Mouse (Mus musculus) kidney, postnatal 14 days (tissue): ENCODE measurements around the gene Arhgef2.

ENCODE experiments used
- DNase-seq: peaks from one replicate; pipeline ENCODE4 v3.0.0; 2022; ENCODE audit warnings: mixed read lengths

Arhgef2 gene

DNA sequence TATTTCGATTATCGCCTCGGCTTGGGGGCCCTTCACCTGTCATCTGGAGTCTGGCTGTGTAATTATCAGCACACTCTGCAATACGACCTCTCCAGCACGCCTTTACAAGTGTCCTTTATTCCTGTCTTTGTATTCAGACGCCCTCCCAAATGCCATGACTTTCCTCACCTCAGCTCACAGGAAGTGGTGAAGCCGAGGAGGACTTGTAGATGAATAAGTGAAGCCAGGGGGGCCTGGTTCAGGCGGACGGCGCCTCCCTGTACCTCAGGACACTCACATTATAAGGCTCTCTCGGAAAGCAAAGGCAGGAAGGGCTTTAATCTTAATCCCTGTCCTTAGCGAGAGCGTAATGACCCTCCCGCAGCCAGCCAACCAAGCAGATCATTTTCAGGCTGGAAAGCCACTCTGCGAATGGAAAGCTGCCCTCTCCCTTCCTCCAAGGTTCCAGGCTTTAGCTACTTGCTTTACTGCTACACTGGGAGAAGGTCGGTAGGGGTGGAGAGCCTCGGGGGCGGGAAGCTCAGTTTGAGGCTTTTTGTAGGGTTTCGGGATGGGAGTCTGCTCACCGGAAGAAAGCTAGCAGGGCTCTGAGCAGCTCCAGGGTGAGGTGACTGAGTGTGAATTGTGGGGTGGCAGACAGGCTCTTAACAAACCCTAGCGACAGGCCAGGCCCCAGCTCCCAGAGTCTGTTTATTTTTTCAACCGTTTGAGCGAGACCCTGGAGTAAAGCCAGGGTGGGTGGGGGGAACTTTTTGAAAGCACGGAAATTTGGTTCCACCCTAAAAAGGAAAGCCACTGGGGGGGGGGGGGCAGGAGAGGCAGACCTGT, 16.6 kb downstream of the Arhgef2 start:
- peak; percentile 78 for DNase-seq

DNA sequence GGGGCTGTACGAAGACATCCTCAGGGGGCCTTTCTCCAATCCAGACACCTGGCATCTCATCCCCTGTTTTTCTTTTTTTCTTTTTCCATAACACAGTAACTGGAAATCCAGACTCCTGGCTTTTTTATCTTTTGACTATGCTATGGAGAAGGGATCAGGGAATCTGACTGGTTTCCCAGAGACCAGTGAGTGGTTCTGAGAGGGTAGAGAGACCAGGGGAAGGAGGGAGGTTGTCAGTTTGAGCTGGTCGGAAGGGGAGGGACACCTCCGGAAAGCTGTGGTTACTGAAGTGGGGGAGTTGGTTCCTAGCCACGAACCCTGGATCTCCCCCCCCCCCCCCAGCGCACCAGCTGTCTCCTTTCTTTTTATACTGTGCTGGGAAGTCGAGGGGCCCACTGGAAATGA, 17.2 kb downstream of the Arhgef2 start:
- DNase-seq, result peak; percentile 60

DNA sequence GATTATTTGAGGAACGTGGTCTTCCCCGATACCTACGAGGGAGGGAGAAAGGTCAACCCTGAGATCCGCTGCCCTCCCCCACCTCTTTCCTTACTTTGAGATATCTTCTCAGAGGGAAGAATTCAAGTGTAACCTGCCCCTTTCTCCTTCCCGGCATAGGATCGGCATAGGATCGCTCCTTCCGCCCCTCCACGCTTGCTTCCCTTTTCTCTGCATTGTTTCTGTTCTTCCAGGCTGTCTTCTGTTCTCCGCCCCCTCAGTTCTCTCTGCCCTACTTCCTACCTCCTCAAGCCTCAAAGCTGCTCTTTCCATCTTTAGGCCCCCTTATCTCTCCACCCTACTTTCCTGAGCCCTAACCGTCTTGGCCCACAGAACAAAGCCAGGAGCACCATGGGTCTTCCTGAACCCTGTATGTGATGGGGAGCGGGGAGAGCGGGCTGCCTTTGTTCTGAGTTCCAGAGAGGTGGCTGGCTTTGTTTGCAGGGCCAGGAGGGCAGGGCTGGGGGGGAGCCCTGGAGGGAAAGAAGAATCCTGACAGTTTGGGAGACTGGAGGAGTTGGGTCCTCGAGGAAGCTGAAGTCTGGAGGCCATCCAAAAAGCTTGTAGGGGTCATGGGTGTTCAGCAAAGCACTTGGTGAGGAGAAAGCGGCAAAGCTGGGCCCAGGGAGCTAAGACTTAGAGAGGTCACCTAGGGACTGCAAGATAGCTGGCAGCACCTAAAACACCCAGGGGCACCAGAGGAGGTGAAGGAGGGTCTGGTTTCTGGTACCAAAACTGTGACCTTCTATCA, 17.8 kb downstream of the Arhgef2 start:
- peak; percentile 55 for DNase-seq

DNA sequence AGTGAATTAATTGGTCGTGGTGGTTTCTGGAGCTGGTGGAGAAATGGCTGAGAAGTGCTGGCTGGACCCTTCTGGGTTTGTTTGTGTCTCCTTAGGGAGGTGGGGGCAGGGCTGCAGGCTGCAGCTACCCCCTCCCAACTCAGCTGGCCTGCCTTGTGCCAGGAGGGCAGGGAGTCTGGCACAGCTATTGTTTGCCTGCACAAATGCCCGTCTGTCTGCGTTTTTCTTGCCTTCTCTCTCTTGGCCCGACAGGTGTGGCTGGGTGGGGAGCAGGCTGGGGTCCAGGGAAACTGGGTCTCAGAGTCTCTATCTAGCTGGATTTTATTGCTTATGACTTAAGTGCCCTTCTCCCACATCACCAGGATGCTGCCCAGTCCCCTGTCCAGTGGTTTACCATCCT, 18.6 kb downstream of the Arhgef2 start:
- DNase-seq, result no peak

DNA sequence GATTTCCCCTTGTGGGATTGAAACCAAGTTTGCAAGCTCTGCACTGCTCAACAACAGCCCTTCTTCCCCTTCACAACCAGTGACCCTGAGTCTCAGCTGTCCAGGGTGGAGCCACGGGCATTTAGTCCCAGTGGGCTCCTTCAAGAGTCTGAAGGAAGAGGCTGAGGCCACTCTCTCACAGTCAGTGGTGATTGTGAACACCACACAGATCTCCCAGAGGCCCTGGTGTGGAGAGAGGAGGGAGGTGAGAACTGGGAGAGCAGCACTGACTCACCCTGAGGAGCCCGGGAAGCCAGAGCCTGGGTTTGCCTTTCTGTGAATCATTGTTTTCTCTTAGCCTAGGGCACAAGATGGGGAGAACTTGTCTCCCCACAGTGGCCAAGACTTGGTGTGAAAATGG, 19.2 kb downstream of the Arhgef2 start:
- DNase-seq, result no peak

DNA sequence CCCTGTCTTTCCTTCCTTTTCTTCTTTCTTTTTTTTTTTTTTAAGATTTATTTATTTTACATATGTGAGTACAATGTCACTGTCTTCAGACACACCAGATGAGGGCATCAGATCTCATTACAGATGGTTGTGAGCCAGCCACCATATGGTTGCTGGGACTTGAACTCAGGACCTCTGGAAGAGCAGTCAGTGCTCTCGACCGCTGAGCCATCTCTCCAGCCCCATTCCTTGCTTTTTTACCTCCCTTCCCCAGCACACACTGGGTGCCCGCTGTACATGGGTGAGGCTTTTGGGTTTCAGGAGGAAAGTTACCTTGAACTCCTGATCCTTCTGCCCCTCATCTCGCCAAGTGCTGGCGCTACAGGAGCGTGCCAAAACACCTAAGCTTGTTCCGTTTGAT, 19.8 kb downstream of the Arhgef2 start:
- no peak for DNase-seq

DNA sequence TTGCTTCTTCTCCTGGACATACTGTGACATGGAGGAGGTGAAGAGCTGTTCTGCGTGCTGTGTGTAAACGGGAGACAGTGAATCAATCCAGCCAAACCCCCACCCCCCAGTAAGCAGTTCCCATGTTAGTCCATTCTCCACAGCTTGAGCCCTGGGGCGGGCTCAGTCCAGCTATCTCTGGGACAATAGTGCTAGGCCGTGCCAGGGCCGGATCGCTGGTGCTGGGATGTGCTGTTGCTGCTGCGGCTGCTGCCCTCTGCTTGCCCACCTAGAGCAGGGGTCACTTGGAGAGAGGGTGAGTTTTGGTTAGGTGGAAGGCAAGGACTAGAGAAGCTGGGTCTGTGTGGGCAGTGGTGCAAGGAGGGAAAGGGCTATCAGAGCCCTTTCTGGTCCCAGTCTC, 20.6 kb downstream of the Arhgef2 start:
- no peak for DNase-seq

DNA sequence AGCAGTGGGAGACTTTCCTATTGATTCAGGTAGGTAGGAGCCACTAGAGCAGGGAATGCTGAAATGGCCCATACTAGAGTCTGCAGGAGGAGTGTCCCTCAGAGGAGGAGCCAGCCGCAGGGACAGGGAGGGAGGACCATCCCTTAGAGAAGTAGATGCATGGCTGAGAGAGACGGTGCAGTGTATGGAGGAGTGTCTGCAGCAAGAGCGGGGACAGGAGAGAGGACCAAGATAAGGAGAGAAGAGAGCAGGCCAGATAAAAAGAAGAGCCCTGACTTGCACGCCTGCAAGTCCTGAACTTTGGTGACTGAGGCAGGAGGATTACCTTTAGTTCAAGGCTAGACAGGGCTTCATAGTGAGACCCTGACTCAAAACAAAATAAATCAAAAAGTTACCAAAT, 21.3 kb downstream of the Arhgef2 start:
- no peak for DNase-seq

DNA sequence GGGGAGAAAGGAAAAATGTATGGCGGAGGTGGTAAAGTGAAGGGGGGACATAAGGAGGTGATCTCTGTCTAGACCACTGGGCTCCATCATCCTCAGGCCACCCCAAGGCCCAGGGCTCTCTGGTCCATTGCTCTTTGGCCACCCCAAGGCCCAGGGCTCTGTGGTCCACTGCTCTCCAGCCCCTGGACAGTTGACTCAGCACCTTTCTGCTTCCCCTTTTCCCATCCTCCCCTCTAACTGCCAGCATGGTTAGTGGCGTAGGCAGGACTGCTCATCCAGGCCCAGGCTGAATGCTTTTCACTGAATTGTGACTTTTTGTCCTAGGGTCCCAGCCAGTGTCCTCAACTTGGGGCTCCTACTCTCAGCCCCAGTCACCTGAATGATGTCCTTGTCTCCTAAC, 21.8 kb downstream of the Arhgef2 start:
- peak; percentile 80 for DNase-seq

DNA sequence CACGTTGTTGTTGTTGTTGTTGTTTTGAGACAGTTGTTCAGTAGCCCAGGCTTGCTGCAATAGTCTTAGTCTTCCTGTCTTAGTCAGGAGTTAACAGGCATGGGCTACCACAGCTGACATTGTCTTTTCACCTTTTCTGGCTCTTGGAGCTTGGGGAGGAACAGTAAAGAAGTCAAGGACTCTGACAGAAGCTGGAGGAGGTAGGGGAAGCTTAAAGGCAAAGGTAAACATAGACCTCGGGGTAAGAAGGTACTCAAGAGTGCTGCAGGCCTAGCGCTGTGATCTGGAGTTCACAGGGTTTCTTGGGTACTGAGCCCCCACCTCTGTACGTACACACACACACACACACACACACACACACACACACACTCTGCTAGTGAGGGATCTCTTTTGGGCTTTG, 23.0 kb downstream of the Arhgef2 start:
- DNase-seq, result no peak

DNA sequence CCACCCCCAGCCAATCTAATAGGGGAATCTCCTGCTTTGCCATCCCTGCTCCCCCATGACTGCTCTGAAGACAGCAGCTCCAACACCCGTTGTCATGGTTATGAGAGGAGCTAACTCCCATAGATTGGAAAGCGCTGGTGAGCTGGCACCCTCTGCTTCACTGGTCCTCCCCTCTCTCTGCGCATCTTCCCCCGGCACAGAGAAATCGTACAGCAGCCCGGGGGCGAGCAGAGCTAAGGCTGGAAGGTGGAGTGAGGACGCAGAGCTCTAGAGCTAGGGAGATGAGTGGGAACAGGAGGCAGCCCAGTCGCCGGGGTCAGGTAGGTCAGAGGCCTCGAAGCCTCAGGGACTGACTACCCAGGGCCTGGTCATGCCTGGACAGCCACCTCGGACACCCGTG, 23.5 kb downstream of the Arhgef2 start:
- DNase-seq, result no peak

DNA sequence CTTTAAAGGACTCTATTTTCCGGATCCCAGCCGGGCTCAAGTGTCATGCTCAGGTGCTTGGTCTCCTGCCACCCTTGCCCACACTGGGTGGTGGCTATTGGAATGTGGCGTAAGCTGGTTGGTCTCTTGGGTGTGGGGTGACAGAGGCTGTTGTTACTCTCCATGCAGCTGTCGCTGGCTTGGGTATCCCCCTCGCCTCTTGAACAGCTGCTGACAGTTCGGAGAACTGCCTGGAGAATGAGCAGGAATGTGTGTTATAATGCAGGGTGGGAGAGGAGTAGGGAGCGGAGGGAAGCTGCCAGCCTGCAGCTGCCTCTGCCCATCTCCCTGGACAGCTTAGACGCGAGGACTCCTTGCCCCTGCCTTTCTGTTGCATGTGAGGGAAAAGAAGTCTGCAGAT, 24.3 kb downstream of the Arhgef2 start:
- no peak for DNase-seq

DNA sequence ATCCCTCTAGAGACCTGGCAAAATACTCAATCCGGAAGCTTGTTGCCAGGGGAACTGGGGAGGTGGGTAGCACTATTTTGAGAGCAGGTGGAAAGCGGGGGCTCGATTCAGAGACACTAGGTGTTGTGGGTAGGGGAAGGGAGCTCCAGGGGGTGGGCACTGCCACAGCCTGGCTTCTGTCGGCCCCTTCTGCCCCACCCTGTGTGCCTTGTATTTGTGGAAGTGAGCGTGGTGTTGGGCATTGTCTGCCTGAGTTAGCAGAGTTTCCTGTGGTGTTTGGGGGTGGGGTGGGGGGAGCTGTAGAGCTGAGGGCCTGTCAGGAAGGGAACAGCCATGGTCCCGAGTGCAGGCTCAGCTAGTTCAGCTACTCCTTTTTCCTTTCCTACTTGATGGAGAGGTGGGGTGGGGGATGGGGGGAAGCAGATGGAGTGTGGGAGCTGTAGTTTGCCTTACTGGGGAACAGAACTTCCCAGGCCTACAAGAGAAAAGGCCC, 25.1 kb downstream of the Arhgef2 start:
- DNase-seq, result peak; percentile 72

DNA sequence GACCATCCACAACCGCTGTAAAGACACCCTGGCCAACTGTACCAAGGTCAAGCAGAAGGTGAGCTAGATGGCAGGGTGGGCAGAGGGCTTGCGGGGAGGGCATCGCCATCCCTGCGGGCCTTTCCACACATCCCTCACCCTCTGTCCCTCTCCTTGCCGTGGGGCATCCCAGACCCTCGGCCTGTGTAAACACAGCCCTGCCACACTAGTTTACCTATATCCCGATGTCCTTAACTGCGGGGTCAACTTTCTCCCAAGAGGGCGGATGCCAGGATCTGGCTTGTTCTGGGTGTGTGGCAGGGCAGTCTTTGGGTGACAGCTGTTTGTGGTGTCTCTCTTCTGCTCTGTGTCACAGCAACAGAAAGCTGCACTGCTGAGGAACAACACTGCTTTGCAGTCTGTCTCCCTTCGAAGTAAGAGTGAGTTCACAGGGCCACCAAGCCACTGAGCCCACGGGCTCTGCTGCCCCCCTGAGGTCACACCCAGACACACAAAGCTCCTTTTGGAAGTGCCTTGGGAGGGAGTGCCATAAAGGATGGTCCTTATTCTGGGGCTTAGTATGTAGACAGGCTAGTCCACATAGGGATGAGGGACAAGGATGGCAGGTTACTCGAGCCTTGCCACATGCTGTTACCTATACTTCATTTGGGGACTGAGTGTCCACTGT, 26.3 kb downstream of the Arhgef2 start:
- no peak for DNase-seq

DNA sequence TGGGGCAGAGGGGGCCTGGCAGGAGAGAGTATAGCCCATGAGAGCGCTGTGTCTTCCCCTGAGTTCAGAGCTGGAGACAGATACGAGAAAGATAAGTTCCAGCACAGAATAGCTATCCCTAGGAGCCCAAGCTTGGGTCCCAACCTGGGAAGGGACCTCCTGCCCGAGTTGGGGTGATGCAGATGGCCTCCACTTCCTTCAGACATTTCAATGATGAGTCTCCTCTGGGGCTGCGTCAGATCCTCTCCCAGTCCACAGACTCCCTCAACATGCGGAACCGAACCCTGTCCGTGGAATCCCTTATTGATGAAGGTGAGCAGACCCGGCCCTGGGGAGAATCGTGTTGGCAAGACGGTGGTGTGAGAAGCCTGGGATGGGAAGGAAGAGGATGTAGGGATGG, 27.3 kb downstream of the Arhgef2 start:
- no peak for DNase-seq

DNA sequence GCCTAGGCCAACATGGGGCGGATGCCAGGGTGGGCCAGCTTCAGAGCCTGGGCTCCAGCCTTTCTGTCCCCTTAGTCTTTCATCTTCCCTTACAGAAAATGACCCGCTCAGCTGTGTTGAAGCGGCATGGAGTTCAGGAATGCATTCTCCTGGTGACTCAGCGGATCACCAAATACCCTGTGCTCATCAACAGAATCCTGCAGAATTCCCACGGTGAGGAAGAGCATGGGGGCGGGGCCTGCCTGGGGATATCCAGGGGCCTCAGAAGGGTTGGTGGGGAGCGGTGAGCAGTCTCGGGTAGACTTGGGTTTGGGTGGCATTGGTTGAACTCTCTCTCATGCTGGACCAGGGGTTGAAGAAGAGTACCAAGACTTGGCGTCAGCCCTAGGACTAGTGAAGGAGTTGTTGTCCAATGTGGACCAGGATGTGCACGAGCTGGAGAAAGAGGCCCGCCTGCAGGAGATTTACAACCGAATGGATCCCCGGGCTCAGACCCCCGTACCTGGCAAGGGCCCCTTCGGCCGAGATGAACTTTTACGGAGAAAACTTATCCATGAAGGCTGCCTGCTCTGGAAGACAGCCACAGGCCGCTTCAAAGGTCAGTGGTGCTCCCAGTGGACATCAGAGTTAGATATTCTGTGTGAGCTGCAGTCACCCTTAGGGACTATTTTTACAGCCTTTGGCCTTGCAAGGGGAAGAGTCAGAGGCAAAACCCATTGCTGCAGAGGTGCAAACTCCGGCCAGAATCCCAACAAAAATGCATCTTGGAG, 29.9 kb downstream of the Arhgef2 start:
- DNase-seq, result peak; percentile 53

DNA sequence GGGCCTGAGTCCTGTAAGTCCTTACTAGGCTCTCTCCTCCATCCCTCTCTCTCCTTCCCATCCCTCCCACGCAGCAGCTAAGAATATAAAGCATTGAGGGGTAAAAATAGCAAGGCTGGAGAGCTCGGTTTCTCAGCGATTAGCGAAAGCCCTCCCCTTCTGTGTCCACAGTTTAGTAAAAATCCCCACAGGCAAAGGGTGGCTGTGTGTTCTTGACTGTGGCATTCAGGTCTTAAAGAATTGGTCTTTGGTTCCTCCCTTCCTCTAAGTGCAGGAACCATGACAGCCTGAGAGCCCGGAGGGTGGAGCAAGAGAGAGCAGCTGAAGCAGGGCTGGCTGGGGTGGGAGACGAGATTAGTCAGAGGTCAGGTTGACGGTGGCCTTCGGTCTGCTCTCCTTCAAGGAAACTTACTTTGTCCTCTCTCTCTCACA, 30.8 kb downstream of the Arhgef2 start:
- DNase-seq, result no peak

DNA sequence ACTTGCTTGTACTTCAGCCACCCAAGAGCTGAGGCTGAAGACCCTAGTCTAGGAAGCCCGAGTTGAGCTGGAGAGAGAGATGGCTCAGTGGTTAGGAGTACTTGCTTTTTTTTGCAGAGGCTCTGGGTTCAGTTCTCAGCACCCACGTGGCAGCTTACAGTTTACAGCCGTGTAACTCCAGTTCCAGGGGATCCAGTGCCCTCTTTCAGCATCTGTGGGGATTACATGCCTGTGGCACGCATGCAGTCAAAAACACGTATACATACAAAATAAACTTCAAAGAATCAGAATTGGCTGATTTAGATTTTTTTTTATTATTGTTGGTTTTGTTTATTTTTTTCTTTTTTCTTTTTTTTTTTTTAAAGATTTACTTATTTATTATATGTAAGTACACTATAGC, 31.4 kb downstream of the Arhgef2 start:
- DNase-seq, result no peak

DNA sequence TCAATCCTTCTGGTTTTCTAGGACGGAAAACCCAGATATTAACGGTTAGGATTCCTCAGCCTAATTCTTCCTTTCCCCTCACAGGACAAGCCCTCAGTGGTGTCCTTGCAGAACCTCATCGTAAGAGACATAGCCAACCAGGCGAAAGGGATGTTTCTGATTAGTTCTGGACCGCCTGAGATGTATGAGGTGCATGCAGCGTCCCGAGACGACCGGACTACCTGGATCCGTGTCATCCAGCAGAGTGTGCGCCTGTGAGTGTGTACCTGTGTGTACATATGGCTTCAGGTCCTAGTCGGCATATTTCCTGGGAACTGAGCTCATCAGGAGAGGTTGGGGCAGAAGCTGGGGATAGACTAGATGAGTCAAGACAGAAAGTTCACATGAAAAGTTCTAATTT, 33.5 kb downstream of the Arhgef2 start:
- DNase-seq, result no peak

DNA sequence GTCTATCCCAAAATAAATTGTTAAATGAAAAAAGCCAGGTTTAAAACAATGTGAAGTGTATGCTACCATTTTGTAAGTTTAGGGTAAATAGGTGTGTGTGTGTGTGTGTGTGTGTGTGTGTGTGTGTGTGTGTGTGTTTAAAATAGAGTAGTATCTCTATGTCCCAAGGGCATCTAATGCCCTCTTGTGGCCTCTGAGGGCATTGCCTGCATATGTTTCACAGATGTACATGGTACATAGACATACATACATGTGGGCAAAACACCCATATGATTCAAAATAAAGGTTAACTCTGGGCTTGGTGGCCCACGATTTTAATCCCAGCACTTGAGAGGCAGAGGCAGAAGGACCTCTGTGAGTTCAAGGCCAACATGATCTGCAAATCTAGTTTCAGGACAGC, 34.9 kb downstream of the Arhgef2 start:
- peak; percentile 76 for DNase-seq

DNA sequence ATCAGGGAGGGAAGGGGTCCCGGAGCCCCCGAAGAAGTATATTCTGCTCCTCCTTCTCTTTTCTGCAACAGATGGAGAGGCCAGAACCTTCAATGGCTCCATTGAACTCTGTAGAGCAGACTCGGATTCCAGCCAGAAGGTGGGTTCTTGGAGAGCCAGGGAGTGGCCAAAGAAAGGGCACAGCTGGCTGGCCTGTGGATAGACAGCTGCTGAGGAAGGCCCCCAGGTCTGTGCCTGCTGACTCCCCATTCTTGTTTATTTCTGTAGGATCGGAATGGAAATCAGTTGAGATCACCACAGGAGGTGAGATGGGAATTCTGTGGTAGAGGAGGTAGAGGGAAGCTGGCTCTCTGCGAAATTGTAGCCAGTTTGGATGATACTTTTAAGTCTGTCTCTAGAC, 37.3 kb downstream of the Arhgef2 start:
- no peak for DNase-seq

DNA sequence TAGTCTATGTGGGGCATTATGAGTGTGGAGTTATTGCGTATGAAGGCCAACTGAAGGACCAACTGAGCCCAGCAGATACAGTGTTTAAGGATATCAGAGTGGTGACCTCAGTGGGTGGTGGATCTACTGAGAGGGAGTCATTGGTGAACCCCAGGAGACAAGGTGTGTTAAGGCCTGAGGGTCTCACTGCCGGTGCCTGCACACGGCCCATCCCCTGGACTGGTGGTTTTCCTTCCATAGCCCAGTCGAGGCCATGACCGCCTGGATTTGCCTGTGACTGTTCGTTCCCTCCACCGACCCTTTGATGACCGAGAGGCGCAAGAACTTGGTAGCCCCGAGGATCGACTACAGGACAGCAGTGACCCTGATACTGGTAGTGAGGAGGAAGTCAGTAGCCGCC, 40.2 kb downstream of the Arhgef2 start:
- DNase-seq, result no peak
